Comparison of ENCODE assay signal across 8 mouse cellular contexts in the genomic region with DNA sequence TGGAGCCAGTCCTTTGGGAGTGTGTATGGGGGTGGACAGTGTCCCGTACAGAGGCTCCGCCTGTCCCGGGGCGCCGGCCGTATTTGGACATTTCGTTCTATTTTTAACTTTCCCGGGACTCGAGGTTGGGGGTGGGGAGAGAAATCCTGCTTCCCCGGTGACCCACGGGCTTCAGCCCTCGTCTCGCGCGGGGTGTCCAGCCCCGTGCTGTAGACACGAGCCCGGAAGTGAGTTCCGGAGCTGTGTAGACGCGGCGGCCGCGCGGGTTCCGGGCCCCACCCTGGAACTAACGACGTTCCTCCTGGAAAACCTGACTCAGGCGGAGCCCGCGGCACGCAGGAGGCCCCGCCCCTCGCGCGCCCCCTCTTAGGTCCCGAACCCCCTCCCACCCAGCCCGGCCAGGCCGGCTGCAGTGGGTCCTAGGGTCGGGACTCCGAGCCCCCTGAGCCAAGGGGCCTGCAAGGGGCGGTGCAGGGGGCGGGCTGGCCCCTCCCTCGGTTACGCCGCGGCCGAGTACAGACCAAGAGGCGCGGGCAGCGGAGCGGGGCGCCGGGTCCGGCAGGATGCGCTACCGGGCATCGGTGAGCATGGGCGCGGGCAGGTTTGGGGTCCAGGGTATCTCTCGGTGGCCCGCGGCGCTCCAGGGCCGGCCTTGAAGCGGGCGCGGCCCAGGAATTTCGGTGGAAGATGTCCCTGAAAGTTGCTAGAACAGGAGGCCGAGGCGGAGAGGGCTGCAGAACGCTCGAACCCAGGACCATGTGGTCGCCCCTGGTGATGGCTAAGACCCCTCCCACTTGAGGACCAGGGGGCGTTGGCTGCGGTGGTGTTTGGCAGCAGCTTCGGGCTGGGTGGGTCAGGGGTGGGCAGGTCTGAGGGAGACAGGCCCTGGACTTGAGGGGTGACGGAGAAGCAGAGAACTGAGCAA. TPM values are rescaled to one million over a fixed set of nuclear protein-coding genes. Genes with fewer than 3 reads are reported as not detected.
DNase-seq lines count a peak whose midpoint lies in the region; ATAC-seq and TF ChIP-seq lines count a peak whose summit lies in the region.

No protein-coding gene starts in this region.

- 2% methylated on average over 78 of the region's 78 CpGs for WGBS in forebrain, postnatal 0 days
- WGBS in hindbrain, embryonic 10.5 days: 2% methylated on average over 78 of the region's 78 CpGs

- H3K4me3 ChIP-seq in G1E (ENCODE audit: low read depth, low read length): peak overlapping the region; percentile 80
- H3K4me3 ChIP-seq in forebrain, postnatal 0 days (ENCODE audit: low read depth, low read length): peak overlapping the region; percentile 69
- H3K4me3 ChIP-seq in hindbrain, embryonic 10.5 days: peak overlapping the region; percentile 77

- no peak overlapping the region for H3K27ac ChIP-seq in forebrain, postnatal 0 days (ENCODE audit: low read depth, low read length)
- H3K27ac ChIP-seq in hindbrain, embryonic 10.5 days: peak overlapping the region; percentile 90

- intact Hi-C loops in left cerebral cortex, postnatal 14 days (cut with DNase I): no loop called here

- H3K4me2 ChIP-seq in forebrain, postnatal 0 days (ENCODE audit: low read depth): peak overlapping the region; percentile 98

- peaks cover 42% of the 10 kb centered on the region for H3K36me3 ChIP-seq in G1E (replicated peaks)
- peaks cover 3% of the 10 kb centered on the region; the same call in 1 of the 2 replicates for H3K36me3 ChIP-seq in forebrain, postnatal 0 days (ENCODE audit: insufficient read depth)
- peaks cover 20% of the 10 kb centered on the region for H3K36me3 ChIP-seq in hindbrain, embryonic 10.5 days

- peaks cover 68% of the 10 kb centered on the region for H3K4me1 ChIP-seq in G1E (ENCODE audit: insufficient read depth, low read depth, low read length)
- H3K4me1 ChIP-seq in forebrain, postnatal 0 days (ENCODE audit: insufficient read depth): peaks cover 14% of the 10 kb centered on the region
- H3K4me1 ChIP-seq in hindbrain, embryonic 10.5 days (replicated peaks): peaks cover 63% of the 10 kb centered on the region

- no peak for TF ChIP-seq CTCF in G1E (IDR thresholded peaks at IDR 0.05; ENCODE audit: low read depth, low read length)
- TF ChIP-seq CTCF in forebrain, postnatal 0 days (IDR thresholded peaks at IDR 0.05; ENCODE audit: low read depth): no peak

- H3K9me3 ChIP-seq in G1E (replicated peaks): no peaks in the 10 kb centered on the region
- no peaks in the 10 kb centered on the region for H3K9me3 ChIP-seq in forebrain, postnatal 0 days (ENCODE audit: low read length)
- H3K9me3 ChIP-seq in hindbrain, embryonic 10.5 days: no peaks in the 10 kb centered on the region

- H3K9ac ChIP-seq in forebrain, postnatal 0 days: peak overlapping the region; percentile 84

- H3K27me3 ChIP-seq in G1E (ENCODE audit: insufficient read depth, low read length): no peaks in the 10 kb centered on the region
- H3K27me3 ChIP-seq in forebrain, postnatal 0 days (ENCODE audit: insufficient read depth, low read length): no peaks in the 10 kb centered on the region
- H3K27me3 ChIP-seq in hindbrain, embryonic 10.5 days (ENCODE audit: insufficient read depth, poor library complexity, severe bottlenecking): peaks cover 53% of the 10 kb centered on the region

- DNase-seq in G1E (ENCODE audit: low spot score): peak; percentile 63
- DNase-seq in c-Kit-positive CD71-positive TER-119-positive erythroid progenitor cells, embryonic 14.5 days (ENCODE audit: low spot score): peak; percentile 53
- peak; percentile 55 for DNase-seq in forebrain, postnatal 0 days
- peak; percentile 65 for DNase-seq in hindbrain, embryonic 10.5 days (ENCODE audit: low spot score)
- DNase-seq in left cerebral cortex, postnatal 14 days (ENCODE audit: low spot score in 2 of 2): peak; percentile 57 to 58
- DNase-seq in right cerebral cortex, postnatal 25 days: peak; percentile 67
- DNase-seq in urinary bladder, postnatal 14 days (ENCODE audit: low spot score): peak; percentile 84

- ATAC-seq in G1E (ENCODE audit: extremely low read depth, insufficient number of reproducible peaks, low FRiP score, poor library complexity, severe bottlenecking): no peak
- ATAC-seq in forebrain, postnatal 0 days: peak; percentile 35
- ATAC-seq in megakaryocyte, adult 5-6 weeks (ENCODE audit: poor library complexity, severe bottlenecking): peak; percentile 16

RNA-seq across cellular contexts. Expression of a gene that starts 5.6 kb away (rescaled TPM):
- total RNA-seq in G1E (2014; fragmentation: Nextera tagmentation): 29.3 and 35.0 TPM in 2 replicates
- total RNA-seq in G1E (2017): 23.2 and 24.0 TPM in 2 replicates
- polyA plus RNA-seq in G1E (2012): 25.6 and 38.6 TPM in 2 replicates
- 17.5 and 21.0 TPM in 2 replicates for total RNA-seq in forebrain, postnatal 0 days (2014; rRNA removed)
- polyA plus RNA-seq in forebrain, postnatal 0 days (2015; fragmentation: Nextera tagmentation; extraction: Ambion mirVana): 6.5 and 8.2 TPM in 2 replicates
- polyA plus RNA-seq in hindbrain, embryonic 10.5 days (2016; fragmentation: Nextera tagmentation; extraction: Ambion mirVana): 16.4 and 19.0 TPM in 2 replicates
- total RNA-seq in left cerebral cortex, postnatal 14 days (2021): 10 to 100 TPM; 20.5 to 21.7 TPM
- total RNA-seq in megakaryocyte, adult 5-6 weeks (2015): 21.2 and 28.4 TPM in 2 replicates
- total RNA-seq in megakaryocyte, adult 5-6 weeks (2017): 25.3 and 29.2 TPM in 2 replicates

RNA-seq across cellular contexts. Expression of a gene that starts 23.2 kb away (rescaled TPM):
- total RNA-seq in G1E (2014; fragmentation: Nextera tagmentation): 44.1 and 45.6 TPM in 2 replicates
- 52.5 and 61.2 TPM in 2 replicates for total RNA-seq in G1E (2017)
- 98.0 and 129 TPM in 2 replicates for polyA plus RNA-seq in G1E (2012)
- 88.7 and 89.8 TPM in 2 replicates for total RNA-seq in forebrain, postnatal 0 days (2014; rRNA removed)
- 90.9 and 93.4 TPM in 2 replicates for polyA plus RNA-seq in forebrain, postnatal 0 days (2015; fragmentation: Nextera tagmentation; extraction: Ambion mirVana)
- polyA plus RNA-seq in hindbrain, embryonic 10.5 days (2016; fragmentation: Nextera tagmentation; extraction: Ambion mirVana): 107 and 122 TPM in 2 replicates
- total RNA-seq in left cerebral cortex, postnatal 14 days (2021): 100 to 1,000 TPM; 119 to 132 TPM
- total RNA-seq in megakaryocyte, adult 5-6 weeks (2015): 52.1 and 54.9 TPM in 2 replicates
- 50.7 and 56.2 TPM in 2 replicates for total RNA-seq in megakaryocyte, adult 5-6 weeks (2017)

RNA-seq across cellular contexts. Expression of a gene that starts 25.1 kb away (rescaled TPM):
- total RNA-seq in G1E (2014; fragmentation: Nextera tagmentation) (42.2 and 56.7 TPM in 2 replicates), G1E (2017) (26.0 and 29.9 TPM in 2 replicates)
- polyA plus RNA-seq in G1E (2012): 29.8 and 40.2 TPM in 2 replicates
- 52.4 and 57.4 TPM in 2 replicates for total RNA-seq in forebrain, postnatal 0 days (2014; rRNA removed)
- polyA plus RNA-seq in forebrain, postnatal 0 days (2015; fragmentation: Nextera tagmentation; extraction: Ambion mirVana): 50.2 and 50.7 TPM in 2 replicates
- 20.6 and 24.9 TPM in 2 replicates for polyA plus RNA-seq in hindbrain, embryonic 10.5 days (2016; fragmentation: Nextera tagmentation; extraction: Ambion mirVana)
- 10 to 100 TPM; 43.2 to 44.4 TPM for total RNA-seq in left cerebral cortex, postnatal 14 days (2021)
- total RNA-seq in megakaryocyte, adult 5-6 weeks (2015): 76.2 and 79.9 TPM in 2 replicates
- total RNA-seq in megakaryocyte, adult 5-6 weeks (2017): 44.5 and 46.5 TPM in 2 replicates
